31 mouse cellular contexts compared by ENCODE assay signal in the genomic region with DNA sequence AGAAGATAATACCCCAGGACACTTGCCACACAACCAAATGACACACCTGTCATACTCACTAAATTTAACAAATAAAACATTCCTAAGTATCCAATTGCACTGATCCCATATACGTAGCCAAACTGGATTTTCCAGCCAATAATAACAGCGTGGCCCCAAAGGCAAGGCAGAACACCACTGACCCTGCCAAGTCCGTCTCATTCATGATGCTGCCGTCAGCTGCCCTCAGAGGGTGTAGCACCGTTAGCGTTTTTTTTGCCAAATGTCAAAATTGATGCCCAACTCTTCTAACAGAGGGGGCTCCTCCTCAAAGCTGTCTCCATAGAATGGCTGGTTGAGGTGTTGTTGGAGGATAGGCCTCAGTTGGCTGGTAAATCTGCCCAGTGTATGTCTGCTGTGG. TPM values are rescaled to one million over a fixed set of nuclear protein-coding genes. Genes with fewer than 3 reads are reported as not detected.
DNase-seq lines count a peak whose midpoint lies in the region; ATAC-seq and TF ChIP-seq lines count a peak whose summit lies in the region.
"Had no signal": no experiment of that assay in that cellular context is flagged by ENCODE, and none has a peak within 500 bp of the region (broad histone marks: within the 10 kb centered on the region; RNA-seq: fewer than 3 reads in every experiment).

No protein-coding gene starts in this region.

- DNase-seq in heart, adult 11 months: peak; percentile 77
- DNase-seq in heart, postnatal 10 days: no peak
- DNase-seq in lung, embryonic 14.5 days: no peak
- DNase-seq in lung, adult 2 months: no peak
- DNase-seq: adrenal gland, adult 2 months; adrenal gland, postnatal 14 days; cerebellum, adult 11 months; cerebellum, adult 2 months; cerebellum, adult 9-11 months; cerebellum, postnatal 25 days; forebrain, postnatal 0 days; gastrocnemius, postnatal 36 days; heart, postnatal 36 days had no signal

- no peaks in the 10 kb centered on the region for H3K4me1 ChIP-seq in lung, embryonic 14.5 days (ENCODE audit: insufficient read depth)
- no peaks in the 10 kb centered on the region for H3K4me1 ChIP-seq in lung, adult 2 months (ENCODE audit: control insufficient read depth, insufficient read depth, low read length)
- H3K4me1 ChIP-seq: embryonic facial prominence, embryonic 13.5 days; hindbrain, embryonic 10.5 days; hindbrain, embryonic 13.5 days had no signal

- no peaks in the 10 kb centered on the region for H3K27me3 ChIP-seq in lung, embryonic 14.5 days (ENCODE audit: insufficient read depth, low read length)
- no peaks in the 10 kb centered on the region for H3K27me3 ChIP-seq in myocyte (ENCODE audit: control insufficient read depth, insufficient read depth, insufficient read length)
- H3K27me3 ChIP-seq: embryonic facial prominence, embryonic 13.5 days; hindbrain, embryonic 13.5 days had no signal

- H3K27ac ChIP-seq in lung, embryonic 14.5 days (ENCODE audit: low read depth): peak overlapping the region; percentile 69; the same call in 1 of the 2 replicates
- H3K27ac ChIP-seq: embryonic facial prominence, embryonic 13.5 days; hindbrain, embryonic 10.5 days; hindbrain, embryonic 13.5 days had no signal

- TF ChIP-seq CTCF in lung, embryonic 14.5 days (IDR thresholded peaks at IDR 0.05; ENCODE audit: low read depth): no peak
- no peak for TF ChIP-seq CTCF in lung, adult 2 months (IDR thresholded peaks at IDR 0.05; ENCODE audit: insufficient read depth, low read length)

- ATAC-seq in lung, embryonic 14.5 days (ENCODE audit: insufficient read depth): no peak
- no peak for ATAC-seq in erythroblast, adult 5-6 weeks (replicated peaks; ENCODE audit: low FRiP score, poor library complexity, severe bottlenecking)
- ATAC-seq: CD4-positive, CD25-positive, alpha-beta regulatory T cell, adult 4 months; forebrain, embryonic 14.5 days; forebrain, postnatal 0 days; hindbrain, embryonic 16.5 days had no signal

- no peaks in the 10 kb centered on the region for H3K79me2 ChIP-seq in myocyte (ENCODE audit: control insufficient read depth, insufficient read depth)

- intact Hi-C loops in heart, postnatal 10 days (cut with DNase I): no loop called here

- no peak overlapping the region for H3K4me2 ChIP-seq in lung, embryonic 14.5 days
- no peak overlapping the region for H3K4me2 ChIP-seq in myocyte (ENCODE audit: low read depth)
- H3K4me2 ChIP-seq: embryonic facial prominence, embryonic 13.5 days; heart, embryonic 11.5 days; hindbrain, embryonic 13.5 days had no signal

- TF ChIP-seq POLR2A in lung, adult 2 months (IDR thresholded peaks at IDR 0.05; ENCODE audit: borderline replicate concordance, extremely low read depth, low read depth, low read length): no peak
- no peak for TF ChIP-seq POLR2A in myocyte (IDR thresholded peaks at IDR 0.05; ENCODE audit: insufficient read length, low read depth)

- no peak overlapping the region for H3K4me3 ChIP-seq in lung, embryonic 14.5 days (ENCODE audit: low read depth, low read length)
- H3K4me3 ChIP-seq in lung, adult 2 months (replicated peaks; ENCODE audit: extremely low read depth, low read depth, low read length): no peak overlapping the region
- no peak overlapping the region for H3K4me3 ChIP-seq in myocyte
- H3K4me3 ChIP-seq: embryonic facial prominence, embryonic 13.5 days; hindbrain, embryonic 10.5 days; hindbrain, embryonic 13.5 days had no signal

- H3K36me3 ChIP-seq in lung, embryonic 14.5 days (ENCODE audit: insufficient read depth): no peaks in the 10 kb centered on the region
- no peaks in the 10 kb centered on the region for H3K36me3 ChIP-seq in myocyte (ENCODE audit: control insufficient read depth, insufficient read depth)
- H3K36me3 ChIP-seq: embryonic facial prominence, embryonic 13.5 days; hindbrain, embryonic 10.5 days; hindbrain, embryonic 13.5 days had no signal

- no peak overlapping the region for H3ac ChIP-seq in myocyte (ENCODE audit: control insufficient read depth, insufficient read length)

- WGBS in lung, embryonic 14.5 days: 62% methylated on average over 6 of the region's 6 CpGs
- 65% methylated on average over 6 of the region's 6 CpGs for WGBS in lung, adult 2 months

- H3K9me3 ChIP-seq in lung, embryonic 14.5 days (ENCODE audit: low read depth, low read length): no peaks in the 10 kb centered on the region
- H3K9me3 ChIP-seq: embryonic facial prominence, embryonic 13.5 days; hindbrain, embryonic 10.5 days; hindbrain, embryonic 13.5 days had no signal

- H3K9ac ChIP-seq in lung, embryonic 14.5 days: no peak overlapping the region
- H3K9ac ChIP-seq: embryonic facial prominence, embryonic 13.5 days; forebrain, postnatal 0 days; hindbrain, embryonic 13.5 days had no signal

TF ChIP-seq in myocyte, 11 proteins besides CTCF, POLR2A, EP300 and RAD21:
- TF ChIP-seq USF1 (IDR thresholded peaks at IDR 0.05; ENCODE audit: low read depth): no peak
- TF ChIP-seq CEBPB (IDR thresholded peaks at IDR 0.05; ENCODE audit: insufficient read depth, poor library complexity, severe bottlenecking): no peak
- peak in 1 of 3 experiments; percentile 41 for TF ChIP-seq MYOD1 (IDR thresholded peaks at IDR 0.05; ENCODE audit: control insufficient read depth in 1 of 3, insufficient read length in 2 of 3, low read depth in 2 of 3)
- TF ChIP-seq REST (IDR thresholded peaks at IDR 0.05; ENCODE audit: insufficient read depth, insufficient read length): no peak
- peak; percentile 83 for TF ChIP-seq POLR2AphosphoS2 (IDR thresholded peaks at IDR 0.05; ENCODE audit: insufficient read length, low read depth)
- TF ChIP-seq MYOG (IDR thresholded peaks at IDR 0.05; ENCODE audit: control insufficient read depth in 1 of 3, insufficient read depth in 1 of 3, insufficient read length in 2 of 3, low read depth in 2 of 3): peak in 2 of 3 experiments; percentile 55 to 64
- no peak for TF ChIP-seq E2F4 (IDR thresholded peaks at IDR 0.05; ENCODE audit: insufficient read depth)
- no peak for TF ChIP-seq TCF12 (IDR thresholded peaks at IDR 0.05; ENCODE audit: insufficient read depth, poor library complexity, severe bottlenecking)
- TF ChIP-seq SRF (IDR thresholded peaks at IDR 0.05; ENCODE audit: control insufficient read depth, insufficient read length, low read depth): no peak
- no peak for TF ChIP-seq TCF3 (IDR thresholded peaks at IDR 0.05; ENCODE audit: insufficient read length, low read depth)
- TF ChIP-seq MAX (IDR thresholded peaks at IDR 0.05; ENCODE audit: low read depth): no peak

RNA-seq across cellular contexts. Expression of a gene that starts 12.9 kb away (rescaled TPM):
- total RNA-seq in heart, postnatal 10 days (2021): 100 to 1,000 TPM; 144 to 159 TPM
- polyA plus RNA-seq in lung, embryonic 14.5 days (2014; fragmentation: Nextera tagmentation; extraction: Ambion mirVana): not detected in 2 replicates
- polyA plus RNA-seq in lung, adult 2 months (2012; rRNA removed): 5.1 and 15.4 TPM in 2 replicates
- 468 TPM for polyA plus RNA-seq in myocyte (2012; fragmentation: generic; extraction: Trizol)
- not detected in 2 replicates for total RNA-seq in erythroblast, adult 5-6 weeks (2015; ENCODE audit: low replicate concordance)
- total RNA-seq in erythroblast, adult 5-6 weeks (2017; ENCODE audit: low replicate concordance): not detected in 2 replicates
- total RNA-seq: adrenal gland, postnatal 14 days; common myeloid progenitor, adult 5-6 weeks; granulocyte monocyte progenitor cell, adult 5-6 weeks had no signal
- polyA plus RNA-seq: CD4-positive, CD25-positive, alpha-beta regulatory T cell, adult 4 months; forebrain, embryonic 11.5 days; forebrain, embryonic 14.5 days; forebrain, postnatal 0 days; hindbrain, embryonic 10.5 days; hindbrain, embryonic 16.5 days had no signal

RNA-seq across cellular contexts. Expression of a gene that starts 23.0 kb away (rescaled TPM):
- 10 to 100 TPM; 14.2 to 21.0 TPM for total RNA-seq in heart, postnatal 10 days (2021)
- 22.1 and 26.8 TPM in 2 replicates for polyA plus RNA-seq in lung, embryonic 14.5 days (2014; fragmentation: Nextera tagmentation; extraction: Ambion mirVana)
- 28.0 and 66.7 TPM in 2 replicates for polyA plus RNA-seq in lung, adult 2 months (2012; rRNA removed)
- 3.9 TPM for polyA plus RNA-seq in myocyte (2012; fragmentation: generic; extraction: Trizol)
- total RNA-seq in erythroblast, adult 5-6 weeks (2015; ENCODE audit: low replicate concordance): 33.6 and 42.6 TPM in 2 replicates
- total RNA-seq in erythroblast, adult 5-6 weeks (2017; ENCODE audit: low replicate concordance): 3.2 and 3.3 TPM in 2 replicates

RNA-seq across cellular contexts. Expression of a gene that starts 45.8 kb away (rescaled TPM):
- 1 to 10 TPM; 2.5 to 3.9 TPM for total RNA-seq in heart, postnatal 10 days (2021)
- 0.74 and 1.4 TPM in 2 replicates for polyA plus RNA-seq in lung, embryonic 14.5 days (2014; fragmentation: Nextera tagmentation; extraction: Ambion mirVana)
- polyA plus RNA-seq in lung, adult 2 months (2012; rRNA removed): 25.2 and 27.6 TPM in 2 replicates
- polyA plus RNA-seq in myocyte (2012; fragmentation: generic; extraction: Trizol): 0.14 TPM
- total RNA-seq in erythroblast, adult 5-6 weeks (2015; ENCODE audit: low replicate concordance): 44.6 and 47.6 TPM in 2 replicates
- total RNA-seq in erythroblast, adult 5-6 weeks (2017; ENCODE audit: low replicate concordance): 46.6 and 54.4 TPM in 2 replicates
- total RNA-seq: MEL had no signal
- polyA plus RNA-seq: C2C12 had no signal

RNA-seq across cellular contexts. Expression of a gene that starts 45.8 kb away (rescaled TPM):
- not detected for total RNA-seq in heart, postnatal 10 days (2021)
- polyA plus RNA-seq in lung, embryonic 14.5 days (2014; fragmentation: Nextera tagmentation; extraction: Ambion mirVana): not detected in 2 replicates
- 0.07 and 0.12 TPM in 2 replicates for polyA plus RNA-seq in lung, adult 2 months (2012; rRNA removed)
- polyA plus RNA-seq in myocyte (2012; fragmentation: generic; extraction: Trizol): not detected
- not detected in 2 replicates for total RNA-seq in erythroblast, adult 5-6 weeks (2015; ENCODE audit: low replicate concordance)
- not detected in 2 replicates for total RNA-seq in erythroblast, adult 5-6 weeks (2017; ENCODE audit: low replicate concordance)
- total RNA-seq: adrenal gland, adult 2 months; adrenal gland, postnatal 14 days; adrenal gland, postnatal 4 days; common myeloid progenitor, adult 5-6 weeks; forebrain, postnatal 0 days; gastrocnemius, adult 8-10 months; granulocyte monocyte progenitor cell, adult 5-6 weeks; heart, postnatal 36 days; MEL had no signal
- polyA plus RNA-seq: adrenal gland, adult 2 months; C2C12; CD4-positive, CD25-positive, alpha-beta regulatory T cell, adult 4 months; cerebellum, adult 2 months; embryonic facial prominence, embryonic 13.5 days; forebrain, embryonic 11.5 days; forebrain, embryonic 14.5 days; forebrain, postnatal 0 days; heart, embryonic 11.5 days; heart, embryonic 14.5 days; heart, postnatal 0 days; hindbrain, embryonic 13.5 days; hindbrain, embryonic 16.5 days had no signal

RNA-seq across cellular contexts. Expression of a gene that starts 49.4 kb away (rescaled TPM):
- 100 to 1,000 TPM; 297 to 307 TPM for total RNA-seq in heart, postnatal 10 days (2021)
- polyA plus RNA-seq in lung, embryonic 14.5 days (2014; fragmentation: Nextera tagmentation; extraction: Ambion mirVana): 54.6 and 57.9 TPM in 2 replicates
- 221 and 299 TPM in 2 replicates for polyA plus RNA-seq in lung, adult 2 months (2012; rRNA removed)
- 231 TPM for polyA plus RNA-seq in myocyte (2012; fragmentation: generic; extraction: Trizol)
- 59.6 and 159 TPM in 2 replicates for total RNA-seq in erythroblast, adult 5-6 weeks (2015; ENCODE audit: low replicate concordance)
- 19.3 and 43.4 TPM in 2 replicates for total RNA-seq in erythroblast, adult 5-6 weeks (2017; ENCODE audit: low replicate concordance)

Comparison
In these comparisons a context has a peak if more than half of its experiments do, and no peak if none do; other contexts are left out.
1. RNA of a gene that starts 45.8 kb away (polyA plus RNA-seq): 25.2 to 27.6 TPM in lung, adult 2 months; 0.74 to 1.4 TPM in lung, embryonic 14.5 days and 0.14 TPM in myocyte (single experiment); every median in the first group is over 10 times any median in the second.
2. RNA of a gene that starts 12.9 kb away (polyA plus RNA-seq): 468 TPM in myocyte (single experiment); 5.1 to 15.4 TPM in lung, adult 2 months and not detected in lung, embryonic 14.5 days; every median in the first group is over 10 times any median in the second.